Mouse (Mus musculus): ENCODE measurements around the gene D6Wsu163e. TPM values are rescaled to one million over a fixed set of nuclear protein-coding genes. Genes with fewer than 3 reads are reported as not detected.

The D6Wsu163e gene
- polyA plus RNA-seq, 1 experiment from 2014 or later = 14.2 TPM

DNA sequence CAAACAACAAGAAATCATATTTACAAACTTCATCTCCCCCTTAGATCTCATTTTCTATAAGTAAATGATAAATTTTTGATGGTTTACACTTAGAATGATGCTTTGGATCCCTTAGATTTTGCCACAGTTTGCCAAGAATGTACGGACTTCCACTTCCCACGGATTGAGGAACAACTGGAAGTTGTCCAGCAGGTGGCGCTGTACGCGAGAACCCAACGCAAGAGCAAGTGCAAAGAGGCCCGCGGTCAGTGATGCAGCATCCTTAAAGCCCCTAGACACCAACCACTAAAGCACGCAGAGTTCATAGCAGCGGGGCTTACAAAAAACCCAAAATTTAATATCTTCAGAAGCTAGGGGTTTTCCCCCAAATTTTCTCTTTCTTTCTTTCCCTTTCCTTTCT lies 16.0 kb downstream of the D6Wsu163e start:
- Histone ChIP-seq H3K27me3 (no peaks in the 10 kb centered on the region), H3K9ac (no peak overlapping the region), H3K4me1 (replicated peaks) (no peaks in the 10 kb centered on the region), H3K27ac (replicated peaks) (no peak overlapping the region), H3K36me3 (replicated peaks) (peaks cover 50% of the 10 kb centered on the region), H3K4me3 (replicated peaks) (no peak overlapping the region), H3K9me3 (replicated peaks) (no peaks in the 10 kb centered on the region), H3K4me2 (no peak overlapping the region)
- no peak for ATAC-seq (ENCODE audit: insufficient read depth)
- 6% methylated on average over 10 of the region's 10 CpGs for WGBS (ENCODE audit: insufficient replicate concordance)

DNA sequence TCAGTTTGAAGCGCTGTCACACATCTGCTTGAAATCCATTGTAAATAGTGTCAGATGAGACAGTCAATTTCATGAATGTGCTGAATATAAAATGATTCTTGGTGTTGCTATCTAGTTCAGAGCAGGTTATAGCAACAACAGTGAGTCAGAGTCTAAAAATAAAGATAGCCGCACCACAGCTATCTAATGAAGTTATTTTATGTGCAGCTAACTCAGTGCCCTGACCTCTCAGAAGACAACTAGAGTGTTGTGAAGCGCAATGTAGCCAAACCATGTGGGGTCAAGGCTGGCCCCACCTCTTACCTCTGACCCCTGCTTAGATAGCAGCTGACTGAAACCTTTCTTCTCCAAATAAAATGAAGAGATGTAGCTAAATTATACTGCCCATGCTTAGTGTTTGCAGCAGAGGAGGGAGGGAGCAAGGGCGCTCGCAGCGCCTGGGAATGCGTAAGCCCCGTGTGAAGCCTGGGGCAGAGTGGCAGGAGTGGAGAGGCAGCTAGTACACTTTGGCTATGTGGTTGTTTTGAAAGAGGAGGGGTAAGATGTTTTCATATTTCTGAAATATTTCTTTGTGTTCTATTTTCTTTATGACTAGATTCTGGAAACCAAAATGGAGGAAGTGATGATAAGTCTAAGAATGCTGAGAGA lies 21.7 kb downstream of the D6Wsu163e start:
- no peaks in the 10 kb centered on the region for H3K4me1 ChIP-seq (replicated peaks)
- WGBS (ENCODE audit: insufficient replicate concordance) = 79% methylated on average over 8 of the region's 8 CpGs

DNA sequence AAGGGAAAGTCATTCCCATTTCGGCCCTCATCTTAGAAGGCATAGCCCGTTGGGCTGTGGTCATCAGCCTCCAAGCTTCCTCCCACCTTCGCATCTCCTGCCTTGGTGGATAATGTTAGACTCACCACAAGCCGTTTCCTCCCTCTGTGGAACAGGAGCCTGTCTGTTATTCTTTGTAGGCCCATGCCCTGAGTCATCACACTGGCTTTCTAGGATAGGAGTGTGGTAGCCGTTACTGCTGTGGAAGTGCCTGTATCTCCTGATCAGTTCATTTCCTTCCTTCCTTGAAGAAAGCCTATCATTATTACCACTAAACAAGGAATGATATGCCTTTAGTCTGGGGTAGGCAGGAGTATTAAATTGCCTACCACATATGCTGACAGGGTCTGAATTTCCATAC lies 22.9 kb downstream of the D6Wsu163e start:
- no peak overlapping the region for H3K27ac ChIP-seq (replicated peaks)
- H3K9me3 ChIP-seq (replicated peaks) = no peaks in the 10 kb centered on the region
- no peaks in the 10 kb centered on the region for H3K27me3 ChIP-seq
- 30% methylated on average over 5 of the region's 5 CpGs for WGBS (ENCODE audit: insufficient replicate concordance)
- no peaks in the 10 kb centered on the region for H3K4me1 ChIP-seq (replicated peaks)
- no peak overlapping the region for H3K4me3 ChIP-seq (replicated peaks)
- no peak overlapping the region for H3K4me2 ChIP-seq
- H3K36me3 ChIP-seq (replicated peaks) = peaks cover 31% of the 10 kb centered on the region
- H3K9ac ChIP-seq = no peak overlapping the region
- ATAC-seq (ENCODE audit: insufficient read depth) = no peak

More for the DNA sequence above, 21.7 kb downstream of the D6Wsu163e start:
- Histone ChIP-seq H3K9ac (no peak overlapping the region), H3K4me3 (replicated peaks) (no peak overlapping the region), H3K36me3 (replicated peaks) (peaks cover 38% of the 10 kb centered on the region), H3K9me3 (replicated peaks) (no peaks in the 10 kb centered on the region), H3K27ac (replicated peaks) (no peak overlapping the region), H3K27me3 (no peaks in the 10 kb centered on the region), H3K4me2 (no peak overlapping the region)
- no peak for ATAC-seq (ENCODE audit: insufficient read depth)

DNA sequence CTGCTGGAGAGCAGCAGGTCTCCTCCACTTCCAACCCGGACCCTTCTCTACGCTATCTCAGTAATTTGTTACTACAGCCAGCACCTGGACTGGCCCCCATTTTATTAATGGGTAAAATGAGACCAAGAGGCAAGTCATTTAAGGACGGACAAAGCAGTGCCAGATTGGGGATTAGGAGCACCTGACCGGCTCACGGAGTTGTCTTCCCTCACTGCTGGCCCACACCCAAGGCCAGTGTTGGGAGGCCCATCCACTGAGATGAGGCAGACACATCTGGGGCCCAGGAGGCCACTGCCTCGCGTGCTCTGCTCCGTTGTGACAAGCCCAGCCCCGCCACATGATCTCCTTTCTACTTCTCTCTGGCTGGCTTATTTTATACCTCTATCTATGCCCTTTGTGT lies 23.7 kb downstream of the D6Wsu163e start:
- Histone ChIP-seq H3K4me3 (replicated peaks) (no peak overlapping the region), H3K4me1 (replicated peaks) (no peaks in the 10 kb centered on the region), H3K9ac (no peak overlapping the region), H3K9me3 (replicated peaks) (no peaks in the 10 kb centered on the region), H3K27ac (replicated peaks) (no peak overlapping the region), H3K36me3 (replicated peaks) (peaks cover 30% of the 10 kb centered on the region), H3K27me3 (no peaks in the 10 kb centered on the region), H3K4me2 (no peak overlapping the region)
- WGBS (ENCODE audit: insufficient replicate concordance) = 73% methylated on average over 9 of the region's 9 CpGs
- ATAC-seq (ENCODE audit: insufficient read depth) = no peak

DNA sequence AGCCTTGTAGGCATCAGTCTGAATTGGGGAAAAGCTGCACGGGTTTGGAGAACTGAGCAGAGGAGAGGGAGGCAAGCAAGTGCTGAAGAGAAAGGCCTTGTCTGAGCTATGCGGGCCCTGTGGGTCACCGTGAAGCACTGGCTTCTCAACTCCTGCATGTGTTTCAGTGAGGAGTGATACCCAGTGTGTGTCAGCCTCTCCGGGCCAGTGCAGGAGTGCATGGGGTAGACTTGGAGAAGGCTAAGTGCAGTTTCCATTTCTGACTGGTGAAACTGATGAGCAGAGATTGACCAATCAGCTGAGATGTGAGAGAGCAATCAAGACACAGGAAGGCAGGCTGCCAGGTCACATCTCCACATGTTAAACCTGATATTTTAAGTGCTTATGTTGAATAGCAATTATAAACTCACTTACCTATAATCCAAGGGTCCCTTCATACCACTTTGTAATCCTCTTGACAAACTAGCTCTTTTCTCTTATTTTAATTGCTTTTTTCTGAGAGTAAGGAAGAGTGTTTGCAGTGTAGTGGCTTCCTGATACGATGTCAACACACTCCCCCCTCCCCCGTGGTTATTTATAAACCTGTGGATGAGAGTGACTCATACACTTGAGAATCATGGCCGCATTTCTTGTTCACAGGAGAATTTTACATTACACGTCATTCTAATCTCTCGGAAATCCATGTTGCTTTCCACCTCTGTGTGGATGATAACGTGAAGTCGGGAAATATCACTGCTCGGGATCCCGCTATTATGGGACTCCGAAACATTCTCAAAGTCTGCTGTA lies 26.7 kb downstream of the D6Wsu163e start:
- no peak for ATAC-seq (ENCODE audit: insufficient read depth)
- no peak overlapping the region for H3K27ac ChIP-seq (replicated peaks)
- H3K4me2 ChIP-seq = no peak overlapping the region
- peaks cover 39% of the 10 kb centered on the region for H3K36me3 ChIP-seq (replicated peaks)
- no peak overlapping the region for H3K9ac ChIP-seq
- H3K9me3 ChIP-seq (replicated peaks) = no peaks in the 10 kb centered on the region
- WGBS (ENCODE audit: insufficient replicate concordance) = 69% methylated on average over 14 of the region's 14 CpGs
- no peak overlapping the region for H3K4me3 ChIP-seq (replicated peaks)
- H3K4me1 ChIP-seq (replicated peaks) = no peaks in the 10 kb centered on the region
- H3K27me3 ChIP-seq = no peaks in the 10 kb centered on the region

DNA sequence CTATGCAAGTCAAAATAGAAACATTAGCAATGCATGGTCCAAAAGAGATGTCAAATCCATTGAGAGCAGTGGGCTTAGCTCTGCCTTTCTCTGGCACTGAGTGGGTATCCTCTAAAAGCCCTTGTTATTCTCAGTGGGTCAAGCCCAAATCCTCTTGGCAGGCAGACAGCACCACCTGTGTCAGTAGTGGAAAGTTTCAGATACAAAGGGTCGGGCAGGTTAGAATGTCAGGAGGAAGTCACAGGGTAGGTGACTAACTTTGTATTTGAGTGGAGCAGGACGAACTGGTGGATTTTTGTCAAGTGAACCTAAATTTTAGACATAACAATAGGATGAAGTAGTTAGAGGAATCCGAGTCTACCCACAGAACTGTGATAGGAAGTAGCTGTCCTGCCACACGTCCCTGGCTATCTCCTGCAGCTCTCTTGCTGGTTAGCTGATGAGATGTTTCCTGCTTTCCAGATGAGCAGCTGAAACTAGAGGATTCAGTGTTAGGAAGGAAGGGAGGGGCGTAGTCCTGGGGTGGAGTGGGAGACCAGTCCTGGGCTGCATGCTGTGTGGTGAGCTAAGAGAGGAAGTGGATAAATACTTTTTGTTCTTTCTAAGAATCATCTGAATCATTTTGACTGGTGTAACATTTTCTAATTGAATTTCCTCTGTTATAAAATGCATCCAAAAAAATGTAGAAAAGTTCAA lies 41.9 kb downstream of the D6Wsu163e start:
- no peak overlapping the region for H3K9ac ChIP-seq
- no peaks in the 10 kb centered on the region for H3K4me1 ChIP-seq (replicated peaks)
- H3K4me3 ChIP-seq (replicated peaks) = no peak overlapping the region
- H3K27me3 ChIP-seq = no peaks in the 10 kb centered on the region
- ATAC-seq (ENCODE audit: insufficient read depth) = no peak
- WGBS (ENCODE audit: insufficient replicate concordance) = 14% methylated on average over 5 of the region's 5 CpGs
- no peak overlapping the region for H3K27ac ChIP-seq (replicated peaks)
- H3K4me2 ChIP-seq = no peak overlapping the region
- H3K36me3 ChIP-seq (replicated peaks) = peaks cover 6% of the 10 kb centered on the region; the same call in 1 of the 2 replicates
- no peaks in the 10 kb centered on the region for H3K9me3 ChIP-seq (replicated peaks)

DNA sequence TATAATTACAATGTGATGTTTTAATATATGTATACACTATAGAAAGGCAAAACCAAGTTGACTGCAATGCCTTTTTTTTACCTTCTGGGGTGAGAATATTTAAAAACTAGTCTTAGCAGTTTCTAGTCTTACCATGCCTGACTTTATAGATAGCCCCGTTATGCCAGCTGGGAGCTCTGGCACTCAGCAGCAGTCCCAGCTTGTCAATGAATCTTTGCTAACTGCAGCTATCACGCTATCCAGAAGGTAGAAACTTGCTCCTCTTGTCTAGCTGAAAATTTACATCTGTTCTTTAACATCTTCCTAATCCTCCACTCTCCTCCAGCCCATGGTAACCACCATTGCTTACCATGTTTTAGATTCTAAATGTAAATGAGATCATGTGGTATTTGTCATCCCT lies 53.9 kb downstream of the D6Wsu163e start:
- Histone ChIP-seq H3K4me2 (no peak overlapping the region), H3K27ac (replicated peaks) (no peak overlapping the region), H3K9me3 (replicated peaks) (no peaks in the 10 kb centered on the region), H3K9ac (no peak overlapping the region), H3K27me3 (no peaks in the 10 kb centered on the region), H3K4me1 (replicated peaks) (no peaks in the 10 kb centered on the region), H3K4me3 (replicated peaks) (no peak overlapping the region), H3K36me3 (replicated peaks) (no peaks in the 10 kb centered on the region)
- no peak for ATAC-seq (ENCODE audit: insufficient read depth)
- 44% methylated on average over 2 of the region's 2 CpGs for WGBS (ENCODE audit: insufficient replicate concordance)

DNA sequence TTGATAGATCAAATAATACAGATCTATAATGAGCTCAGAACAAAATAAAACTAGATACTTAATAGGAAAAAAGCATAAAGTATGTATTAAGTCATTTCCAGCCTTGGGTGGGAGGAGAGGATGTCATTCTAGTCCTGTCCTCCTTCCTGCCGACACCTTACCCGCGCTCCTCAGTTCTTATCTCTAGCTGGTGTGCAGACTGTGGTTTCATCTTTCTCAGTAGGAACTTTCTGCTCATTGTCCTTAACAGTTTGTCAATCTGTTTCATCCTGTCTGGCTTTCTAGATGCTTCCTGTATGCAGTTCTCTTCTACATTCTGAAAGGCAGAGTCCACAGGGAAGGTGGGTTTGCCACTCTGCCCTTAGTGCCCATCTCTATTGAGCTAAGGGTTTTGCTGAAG lies 55.7 kb downstream of the D6Wsu163e start:
- WGBS (ENCODE audit: insufficient replicate concordance) = 13% methylated on average over 3 of the region's 3 CpGs
- Histone ChIP-seq H3K27me3 (no peaks in the 10 kb centered on the region), H3K4me3 (replicated peaks) (no peak overlapping the region), H3K9me3 (replicated peaks) (no peaks in the 10 kb centered on the region), H3K4me1 (replicated peaks) (no peaks in the 10 kb centered on the region), H3K36me3 (replicated peaks) (no peaks in the 10 kb centered on the region), H3K4me2 (no peak overlapping the region), H3K9ac (no peak overlapping the region), H3K27ac (replicated peaks) (no peak overlapping the region)
- no peak for ATAC-seq (ENCODE audit: insufficient read depth)

DNA sequence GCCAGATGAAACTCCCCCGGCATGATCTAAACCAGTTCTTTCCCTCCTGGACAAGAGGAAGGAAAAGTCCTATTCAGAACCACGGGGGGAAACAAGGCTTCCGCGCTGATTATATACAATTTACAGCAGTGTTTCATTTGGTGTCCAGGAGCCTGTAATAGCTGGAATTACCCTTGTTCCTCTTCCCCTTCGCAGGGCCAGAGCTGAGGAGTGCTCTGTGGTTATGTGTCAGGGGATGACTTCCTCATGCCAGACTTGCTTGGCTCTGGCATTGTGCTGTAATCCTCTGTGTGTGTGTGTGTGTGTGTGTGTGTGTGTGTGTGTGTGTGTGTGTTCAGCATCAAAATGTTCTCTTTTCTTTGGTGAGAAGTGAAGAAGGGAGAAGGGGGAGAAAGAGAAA lies 56.6 kb downstream of the D6Wsu163e start:
- 25% methylated on average over 5 of the region's 5 CpGs for WGBS (ENCODE audit: insufficient replicate concordance)

DNA sequence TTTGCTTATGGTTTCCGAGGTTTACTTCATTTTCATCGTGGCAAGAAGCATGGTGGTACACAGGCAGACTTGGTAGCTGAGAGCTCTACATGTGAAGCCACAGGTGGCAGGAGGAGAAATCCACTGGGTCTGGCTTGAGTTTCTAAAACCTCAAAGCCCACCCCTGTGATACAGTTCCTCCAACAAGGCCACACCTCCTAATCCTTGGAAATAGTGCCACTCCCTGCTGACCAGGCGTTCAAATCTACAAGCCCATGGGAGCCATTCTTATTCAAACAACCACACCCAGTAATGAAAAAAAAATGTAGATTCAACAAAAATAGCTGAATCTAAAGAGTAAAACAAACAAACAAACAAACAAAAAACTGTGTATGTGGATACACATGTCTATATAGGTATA lies 65.9 kb downstream of the D6Wsu163e start:
- H3K9ac ChIP-seq = no peak overlapping the region
- no peaks in the 10 kb centered on the region for H3K9me3 ChIP-seq (replicated peaks)
- no peaks in the 10 kb centered on the region for H3K27me3 ChIP-seq
- H3K4me3 ChIP-seq (replicated peaks) = no peak overlapping the region
- no peaks in the 10 kb centered on the region for H3K36me3 ChIP-seq (replicated peaks)
- no peak for ATAC-seq (ENCODE audit: insufficient read depth)
- WGBS (ENCODE audit: insufficient replicate concordance) = 73% methylated on average over 3 of the region's 3 CpGs
- no peak overlapping the region for H3K4me2 ChIP-seq
- no peak overlapping the region for H3K27ac ChIP-seq (replicated peaks)
- no peaks in the 10 kb centered on the region for H3K4me1 ChIP-seq (replicated peaks)

More for the DNA sequence above, 56.6 kb downstream of the D6Wsu163e start:
- Histone ChIP-seq H3K9ac (no peak overlapping the region), H3K4me2 (no peak overlapping the region), H3K9me3 (replicated peaks) (no peaks in the 10 kb centered on the region), H3K4me3 (replicated peaks) (no peak overlapping the region), H3K27me3 (no peaks in the 10 kb centered on the region), H3K27ac (replicated peaks) (no peak overlapping the region), H3K4me1 (replicated peaks) (no peaks in the 10 kb centered on the region), H3K36me3 (replicated peaks) (no peaks in the 10 kb centered on the region)
- ATAC-seq (ENCODE audit: insufficient read depth) = no peak

DNA sequence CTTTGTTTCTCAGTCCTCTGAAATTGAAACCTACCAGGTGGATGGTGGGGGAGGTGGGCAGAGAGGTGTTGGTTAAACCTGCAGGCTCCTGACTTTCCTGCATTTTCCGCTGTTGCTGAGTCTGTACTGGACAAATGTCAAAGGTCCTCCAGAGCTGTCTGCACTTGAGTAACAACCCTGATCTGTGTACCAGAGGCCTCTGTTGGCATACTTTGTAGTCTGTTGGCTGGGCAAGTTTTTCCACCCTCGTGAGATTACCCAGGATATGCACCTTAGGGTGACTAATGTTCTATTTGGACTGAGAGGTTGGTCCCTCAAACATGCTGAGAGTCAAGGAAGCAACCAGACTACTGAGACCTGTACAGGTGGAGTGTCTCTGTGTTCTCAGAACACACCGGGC lies 66.8 kb downstream of the D6Wsu163e start:
- WGBS (ENCODE audit: insufficient replicate concordance) = 70% methylated on average over 3 of the region's 3 CpGs
- no peaks in the 10 kb centered on the region for H3K4me1 ChIP-seq (replicated peaks)
- ATAC-seq (ENCODE audit: insufficient read depth) = no peak

More for the DNA sequence above, 66.8 kb downstream of the D6Wsu163e start:
- Histone ChIP-seq H3K27me3 (no peaks in the 10 kb centered on the region), H3K4me2 (no peak overlapping the region), H3K4me3 (replicated peaks) (no peak overlapping the region), H3K27ac (replicated peaks) (no peak overlapping the region), H3K9me3 (replicated peaks) (no peaks in the 10 kb centered on the region), H3K36me3 (replicated peaks) (no peaks in the 10 kb centered on the region), H3K9ac (no peak overlapping the region)

Data from liver, embryonic 15.5 days (tissue).